Mouse (Mus musculus): ENCODE results near the gene Ccser1.

DNA sequence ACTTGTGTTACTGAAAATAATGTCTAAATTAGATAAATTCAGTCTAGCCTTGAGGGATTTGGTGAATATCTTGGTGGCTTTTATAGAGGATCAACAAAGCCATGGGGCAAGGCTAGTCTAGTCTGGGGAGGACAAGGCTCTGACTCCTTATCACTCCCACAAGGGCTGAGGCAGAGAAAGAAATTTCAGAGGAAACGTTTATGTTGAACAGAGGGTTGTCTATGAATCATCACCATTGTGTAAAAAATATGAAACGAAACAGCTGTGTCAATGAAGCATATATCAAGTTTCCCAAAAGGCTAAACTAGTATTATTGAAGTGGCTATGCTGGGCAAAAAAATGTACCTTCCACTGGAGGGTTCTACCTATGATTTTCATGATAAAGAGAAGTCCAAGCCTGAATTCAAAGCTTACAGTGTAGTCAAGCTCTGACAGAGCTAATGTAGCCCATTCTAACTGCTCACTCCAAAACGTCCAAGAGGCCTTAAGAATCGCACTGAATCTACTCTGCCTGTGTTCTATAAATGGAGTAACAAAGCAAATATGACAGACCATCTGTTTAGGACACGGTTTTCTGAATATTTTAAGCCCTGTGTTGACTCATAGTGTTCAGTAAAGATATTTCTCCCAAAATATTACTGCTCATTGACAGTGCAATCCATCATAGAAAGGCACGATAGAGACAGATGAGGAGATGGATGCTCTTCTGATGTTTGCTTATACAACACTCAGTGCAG is 1121.6 kb downstream of the Ccser1 start:
- TF ChIP-seq CTCF (IDR thresholded peaks at IDR 0.05; ENCODE audit: borderline replicate concordance, insufficient read depth, low read length): no peak
- no peak for TF ChIP-seq POLR2A (IDR thresholded peaks at IDR 0.05; ENCODE audit: low read depth, low read length)

All from embryonic fibroblast, embryonic 13.5 days (primary cell).